21 mouse cellular contexts compared by ENCODE assay signal in the genomic region with DNA sequence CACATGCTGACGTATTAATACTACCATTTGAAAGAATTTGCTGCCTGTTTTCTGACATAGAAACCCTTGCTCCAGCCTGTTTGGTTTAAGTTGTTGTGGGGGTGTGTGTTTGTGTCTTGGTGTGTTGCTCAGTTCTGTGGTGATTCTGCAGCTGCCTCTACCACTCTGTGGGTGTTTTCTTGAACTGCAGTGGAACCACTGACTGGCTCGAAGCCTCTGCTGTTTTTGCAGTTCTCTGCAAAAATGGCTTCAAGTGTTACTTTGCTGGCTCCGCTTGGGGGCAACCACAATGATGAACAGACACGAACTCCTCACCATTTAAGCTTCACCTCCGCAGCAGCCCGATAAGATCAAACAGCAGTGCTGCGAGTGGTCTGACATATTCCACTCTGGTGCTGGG.
DNase-seq lines count a peak whose midpoint lies in the region.
"Had no signal": no experiment of that assay in that cellular context is flagged by ENCODE, and none has a peak within 500 bp of the region (broad histone marks: within the 10 kb centered on the region; RNA-seq: fewer than 3 reads in every experiment).

No protein-coding gene starts in this region.

- no peaks in the 10 kb centered on the region for H3K27me3 ChIP-seq in hindbrain, embryonic 10.5 days (ENCODE audit: insufficient read depth, poor library complexity, severe bottlenecking)
- H3K27me3 ChIP-seq: embryonic facial prominence, embryonic 12.5 days; forebrain, embryonic 13.5 days; hindbrain, embryonic 12.5 days; kidney, embryonic 15.5 days; midbrain, embryonic 15.5 days had no signal

- WGBS in hindbrain, embryonic 10.5 days = 85% methylated on average over 7 of the region's 7 CpGs

- DNase-seq in CD4-positive, CD25-positive, alpha-beta regulatory T cell, adult 2 months (ENCODE audit: low read depth, low spot score) = peak; percentile 83
- DNase-seq in CD8-positive naive resting alpha-beta T cell, adult 2 months (ENCODE audit: low read depth in 2 of 2, low spot score in 2 of 2) = peak; percentile 80 to 82
- DNase-seq in naive thymus-derived CD4-positive, alpha-beta T cell, adult 2 months (ENCODE audit: low read depth) = peak; percentile 86
- peak; percentile 63 to 65 for DNase-seq in thymus, postnatal 10 days (ENCODE audit: low spot score in 2 of 2)
- DNase-seq in right cerebral cortex, postnatal 25 days = no peak
- no peak for DNase-seq in kidney, postnatal 14 days
- no peak for DNase-seq in hindbrain, embryonic 10.5 days (ENCODE audit: low spot score)
- DNase-seq: adrenal gland, adult 2 months; cerebellum, adult 9-11 months; gastrocnemius, postnatal 25 days; heart, postnatal 10 days; liver, postnatal 0 days; lung, postnatal 14 days; right cerebral cortex, adult 18-20 months had no signal

- H3K36me3 ChIP-seq in hindbrain, embryonic 10.5 days = no peaks in the 10 kb centered on the region
- H3K36me3 ChIP-seq: embryonic facial prominence, embryonic 12.5 days; hindbrain, embryonic 12.5 days; kidney, embryonic 15.5 days; limb, embryonic 10.5 days; midbrain, embryonic 15.5 days had no signal

- no peak overlapping the region for H3K27ac ChIP-seq in hindbrain, embryonic 10.5 days
- H3K27ac ChIP-seq: embryonic facial prominence, embryonic 12.5 days; forebrain, embryonic 13.5 days; hindbrain, embryonic 12.5 days; kidney, embryonic 15.5 days; limb, embryonic 10.5 days; midbrain, embryonic 15.5 days had no signal

- no peak overlapping the region for H3K4me3 ChIP-seq in hindbrain, embryonic 10.5 days
- H3K4me3 ChIP-seq: embryonic facial prominence, embryonic 12.5 days; erythroblast, embryonic 14.5 days; forebrain, embryonic 13.5 days; hindbrain, embryonic 12.5 days; kidney, embryonic 15.5 days; limb, embryonic 10.5 days; midbrain, embryonic 15.5 days had no signal

- H3K9me3 ChIP-seq in hindbrain, embryonic 10.5 days = no peaks in the 10 kb centered on the region
- H3K9me3 ChIP-seq: embryonic facial prominence, embryonic 12.5 days; forebrain, embryonic 13.5 days; hindbrain, embryonic 12.5 days; kidney, embryonic 15.5 days; limb, embryonic 10.5 days; midbrain, embryonic 15.5 days had no signal

- peaks cover 5% of the 10 kb centered on the region; the same call in 1 of the 2 replicates for H3K4me1 ChIP-seq in hindbrain, embryonic 10.5 days (replicated peaks)
- H3K4me1 ChIP-seq: embryonic facial prominence, embryonic 12.5 days; forebrain, embryonic 13.5 days; hindbrain, embryonic 12.5 days; midbrain, embryonic 15.5 days had no signal

Comparison
In these comparisons a context has a peak if more than half of its experiments do, and no peak if none do; other contexts are left out.
1. DNase-seq: peak in CD4-positive, CD25-positive, alpha-beta regulatory T cell, adult 2 months (single experiment), CD8-positive naive resting alpha-beta T cell, adult 2 months (2 of 2), naive thymus-derived CD4-positive, alpha-beta T cell, adult 2 months (single experiment) and thymus, postnatal 10 days (2 of 2); none in right cerebral cortex, postnatal 25 days (single experiment), kidney, postnatal 14 days (single experiment) and hindbrain, embryonic 10.5 days (single experiment).